Mouse (Mus musculus) ES-E14 (cell line): ENCODE measurements at regions not wholly inside any gene's neighbourhood (a gene's known extent, or its start where the extent isn't known, plus 50 kb on each side); places are given as distances from the start of the nearest gene placed in this dataset.

ENCODE experiments used
- CHD2 ChIP-seq: IDR thresholded peaks from 2 replicates; pipeline ENCODE4 v1.6.1; 2014; ENCODE audit warnings: mild to moderate bottlenecking, low read depth, low read length, inconsistent platforms
- HCFC1 ChIP-seq: IDR thresholded peaks from 2 replicates; pipeline ENCODE4 v1.6.1; 2012; ENCODE audit warnings: low read length, inconsistent platforms, borderline replicate concordance; ENCODE audit not compliant: insufficient read depth
- MAFK ChIP-seq: IDR thresholded peaks from 2 replicates; pipeline ENCODE4 v1.6.1; 2014; ENCODE audit warnings: mild to moderate bottlenecking, low read depth, low read length, inconsistent platforms; ENCODE audit not compliant: insufficient read depth
- ZC3H11A ChIP-seq: IDR thresholded peaks from 2 replicates; pipeline ENCODE4 v1.6.1; 2012; ENCODE audit warnings: low read depth, mild to moderate bottlenecking, inconsistent platforms, low read length, borderline replicate concordance
- ZNF384 ChIP-seq: IDR thresholded peaks from 2 replicates; pipeline ENCODE4 v1.6.1; 2012; ENCODE audit warnings: low read depth, low read length, inconsistent platforms

- TF ChIP-seq CHD2 = no peak
- TF ChIP-seq HCFC1 = no peak
- TF ChIP-seq MAFK = no peak
- TF ChIP-seq ZNF384 = no peak
- TF ChIP-seq ZC3H11A = no peak
Observed at GRCm38 (mm10) chr13:48153248-48153647, 107.8 kb upstream of the Id4 start.
